Mouse (Mus musculus) CH12.LX (cell line): Measurements from ENCODE around the gene Grb2.

Experiments
- CHD2 ChIP-seq: IDR thresholded peaks from 2 replicates; pipeline ENCODE4 v1.6.1; 2011; ENCODE audit warnings: low read length, improper control_type of control experiment
- CTCF ChIP-seq, 2 experiments: IDR thresholded peaks in 1 of 2; conservative IDR thresholded peaks in 1 of 2; 2 replicates each; pipeline ENCODE4 v1.5.1; 2011 to 2012; ENCODE audit warnings: low read depth in 2 of 2, low read length in 2 of 2, improper control_type of control experiment in 1 of 2, inconsistent platforms in 1 of 2, mild to moderate bottlenecking in 1 of 2, moderate library complexity in 1 of 2
- HCFC1 ChIP-seq: IDR thresholded peaks from 2 replicates; pipeline ENCODE4 v1.6.1; 2012; ENCODE audit warnings: low read depth, mild to moderate bottlenecking, inconsistent platforms, low read length, improper control_type of control experiment
- MAX ChIP-seq: IDR thresholded peaks from 2 replicates; pipeline ENCODE4 v1.6.1; 2011; ENCODE audit warnings: low read length, improper control_type of control experiment
- NELFE ChIP-seq: IDR thresholded peaks from 2 replicates; pipeline ENCODE4 v1.6.1; 2011; ENCODE audit warnings: low read depth, low read length, improper control_type of control experiment
- POLR2A ChIP-seq: IDR thresholded peaks from 2 replicates; pipeline ENCODE4 v1.6.1; 2011; ENCODE audit warnings: low read depth, mild to moderate bottlenecking, improper control_type of control experiment, low read length
- POLR2AphosphoS2 ChIP-seq: IDR thresholded peaks from 2 replicates; pipeline ENCODE4 v1.6.1; 2011; ENCODE audit warnings: low read depth, low read length, improper control_type of control experiment
- SIN3A ChIP-seq: IDR thresholded peaks from 2 replicates; pipeline ENCODE4 v1.6.1; 2012; ENCODE audit warnings: low read length, improper control_type of control experiment, inconsistent platforms
- TBP ChIP-seq: conservative IDR thresholded peaks from 2 replicates; pipeline ENCODE4 v1.6.1; 2011; ENCODE audit warnings: low read depth, low read length, improper control_type of control experiment
- TCF12 ChIP-seq: IDR thresholded peaks from 2 replicates; pipeline ENCODE4 v1.6.1; 2014; ENCODE audit warnings: low read depth, mild to moderate bottlenecking, inconsistent platforms, low read length, improper control_type of control experiment
- USF1 ChIP-seq: IDR thresholded peaks from 2 replicates; pipeline ENCODE4 v1.6.1; 2014; ENCODE audit warnings: low read depth, mild to moderate bottlenecking, inconsistent platforms, low read length, improper control_type of control experiment
- ZNF384 ChIP-seq: IDR thresholded peaks from 2 replicates; pipeline ENCODE4 v1.6.1; 2012; ENCODE audit warnings: low read depth, low read length, improper control_type of control experiment, inconsistent platforms

DNA sequence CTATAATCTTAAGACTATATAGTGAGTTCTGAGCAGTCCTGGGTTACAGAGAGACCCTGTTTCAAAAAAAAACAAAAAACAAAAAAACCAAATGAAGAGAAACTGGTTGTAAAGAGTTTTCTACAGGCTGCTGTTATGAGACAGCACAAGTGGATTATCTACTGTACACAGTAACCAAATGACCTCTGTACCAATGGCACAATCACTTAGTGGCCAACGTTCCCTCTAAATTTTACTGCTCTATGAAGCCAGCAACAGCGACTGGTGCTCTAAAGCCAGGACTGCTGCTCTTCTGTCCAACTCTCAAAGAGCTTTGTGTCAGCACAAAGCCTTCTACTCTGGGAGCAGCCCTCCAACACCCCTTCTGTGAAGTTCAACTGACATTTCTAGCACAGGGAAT lies 11.3 kb downstream of the Grb2 start:
- TF ChIP-seq POLR2AphosphoS2 = no peak
- no peak for TF ChIP-seq CTCF (conservative IDR thresholded peaks at IDR 0.05 in 1 of 2, IDR thresholded peaks at IDR 0.05 in 1 of 2; ENCODE audit: low read depth in 2 of 2, low read length in 2 of 2)
- TF ChIP-seq USF1 = no peak
- TF ChIP-seq TBP = no peak
- no peak for TF ChIP-seq POLR2A
- TF ChIP-seq HCFC1 = no peak
- no peak for TF ChIP-seq TCF12
- no peak for TF ChIP-seq CHD2
- TF ChIP-seq NELFE = no peak
- no peak for TF ChIP-seq SIN3A
- no peak for TF ChIP-seq MAX
- TF ChIP-seq ZNF384 = no peak
